Mouse (Mus musculus): ENCODE measurements around the gene Aak1.

- TF ChIP-seq POLR2A (IDR thresholded peaks at IDR 0.05; ENCODE audit: insufficient read length, low read depth) (no peak), CEBPB (IDR thresholded peaks at IDR 0.05; ENCODE audit: insufficient read depth, poor library complexity, severe bottlenecking) (no peak), SRF (IDR thresholded peaks at IDR 0.05; ENCODE audit: control insufficient read depth, insufficient read length, low read depth) (no peak), MYOG (IDR thresholded peaks at IDR 0.05; ENCODE audit: control insufficient read depth in 1 of 3, insufficient read depth in 1 of 3, insufficient read length in 2 of 3, low read depth in 2 of 3) (no peak), USF1 (IDR thresholded peaks at IDR 0.05; ENCODE audit: low read depth) (no peak), MYOD1 (IDR thresholded peaks at IDR 0.05; ENCODE audit: control insufficient read depth in 1 of 3, insufficient read length in 2 of 3, low read depth in 2 of 3) (no peak), E2F4 (IDR thresholded peaks at IDR 0.05; ENCODE audit: insufficient read depth) (no peak), POLR2AphosphoS2 (IDR thresholded peaks at IDR 0.05; ENCODE audit: insufficient read length, low read depth) (no peak)
These were observed 99.4 kb downstream of the Aak1 start for GRCm38 (mm10) chr6:86948746-86949145.
